Mouse (Mus musculus) erythroid progenitor cell, adult 5-6 weeks (primary cell): ENCODE results near the gene Coro1b. TPM values are rescaled to one million over a fixed set of nuclear protein-coding genes. Genes with fewer than 3 reads are reported as not detected.

Source experiments
- ATAC-seq: replicated peaks from 2 replicates; pipeline ENCODE4 v1.8.0; 2016; ENCODE audit warnings: moderate number of reproducible peaks, mild to moderate bottlenecking, moderate TSS enrichment, inconsistent platforms; ENCODE audit not compliant: poor library complexity, low FRiP score, severe bottlenecking
- total RNA-seq, 2 experiments: library from RNA; stranded (forward) in 1 of 2; stranded (reverse) in 1 of 2; fragments of 150-400 nt in 1 of 2; fragments of 186-747, 209-891 nt in 1 of 2; gene quantifications; 2 replicates each; pipeline versions ENCODE4 v1.2.3 to v1.2.4; 2015 to 2017; ENCODE audit warnings: low replicate concordance in 2 of 2

The Coro1b gene
- total RNA-seq, 2 experiments from 2014 or later = 8.5 to 68.3 TPM

GRCm38 (mm10) chr19:4203148-4203547, 54.7 kb downstream of the Coro1b start:
- no peak for ATAC-seq

Other genes with a start within 250 kb of the Coro1b start
Only the 30 nearest of the 34 such genes appear.
- gene Unc93b1, start 213.4 kb upstream of the Coro1b start, total RNA-seq (2015; ENCODE audit: low replicate concordance) = 28.5 and 29.3 TPM in 2 replicates
- gene Unc93b1, start 213.4 kb upstream of the Coro1b start, total RNA-seq (2017; ENCODE audit: low replicate concordance) = 28.2 and 34.4 TPM in 2 replicates
- 3.6 TPM in 1 of 2 replicates, not detected in the other for gene Aldh3b3, start 190.0 kb upstream of the Coro1b start, total RNA-seq (2015; ENCODE audit: low replicate concordance)
- gene Aldh3b3, start 190.0 kb upstream of the Coro1b start, total RNA-seq (2017; ENCODE audit: low replicate concordance) = not detected in 2 replicates
- 1.3 and 6.5 TPM in 2 replicates for gene Aldh3b2, start 176.3 kb upstream of the Coro1b start, total RNA-seq (2015; ENCODE audit: low replicate concordance)
- gene Aldh3b2, start 176.3 kb upstream of the Coro1b start, total RNA-seq (2017; ENCODE audit: low replicate concordance) = 1.1 and 2.4 TPM in 2 replicates
- gene Acy3, start 162.0 kb upstream of the Coro1b start, total RNA-seq (2015; ENCODE audit: low replicate concordance) = not detected in 2 replicates
- not detected in 2 replicates for gene Acy3, start 162.0 kb upstream of the Coro1b start, total RNA-seq (2017; ENCODE audit: low replicate concordance)
- gene Tbx10, start 155.9 kb upstream of the Coro1b start, total RNA-seq (2015; ENCODE audit: low replicate concordance) = not detected in 2 replicates
- gene Tbx10, start 155.9 kb upstream of the Coro1b start, total RNA-seq (2017; ENCODE audit: low replicate concordance) = not detected in 2 replicates
- not detected in 2 replicates for gene Nudt8, start 148.0 kb upstream of the Coro1b start, total RNA-seq (2015; ENCODE audit: low replicate concordance)
- gene Nudt8, start 148.0 kb upstream of the Coro1b start, total RNA-seq (2017; ENCODE audit: low replicate concordance) = 1.4 TPM in 1 of 2 replicates, not detected in the other
- not detected in 2 replicates for gene Gm49405, start 148.0 kb upstream of the Coro1b start, total RNA-seq (2015; ENCODE audit: low replicate concordance)
- 0.90 TPM in 1 of 2 replicates, not detected in the other for gene Gm49405, start 148.0 kb upstream of the Coro1b start, total RNA-seq (2017; ENCODE audit: low replicate concordance)
- gene Doc2g, start 145.3 kb upstream of the Coro1b start, total RNA-seq (2015; ENCODE audit: low replicate concordance) = 0.42 TPM in 1 of 2 replicates, not detected in the other
- 3.0 TPM in 1 of 2 replicates, not detected in the other for gene Doc2g, start 145.3 kb upstream of the Coro1b start, total RNA-seq (2017; ENCODE audit: low replicate concordance)
- 77.1 and 96.6 TPM in 2 replicates for gene Ndufv1, start 135.8 kb upstream of the Coro1b start, total RNA-seq (2015; ENCODE audit: low replicate concordance)
- 161 and 207 TPM in 2 replicates for gene Ndufv1, start 135.8 kb upstream of the Coro1b start, total RNA-seq (2017; ENCODE audit: low replicate concordance)
- gene Gstp1, start 110.6 kb upstream of the Coro1b start, total RNA-seq (2015; ENCODE audit: low replicate concordance) = 115 and 185 TPM in 2 replicates
- 22.8 and 23.9 TPM in 2 replicates for gene Gstp1, start 110.6 kb upstream of the Coro1b start, total RNA-seq (2017; ENCODE audit: low replicate concordance)
- gene Gstp2, start 102.6 kb upstream of the Coro1b start, total RNA-seq (2015; ENCODE audit: low replicate concordance) = 3.2 TPM in 1 of 2 replicates, not detected in the other
- gene Gstp2, start 102.6 kb upstream of the Coro1b start, total RNA-seq (2017; ENCODE audit: low replicate concordance) = 3.2 TPM in 1 of 2 replicates, not detected in the other
- 8.8 and 15.9 TPM in 2 replicates for gene Gstp3, start 89.0 kb upstream of the Coro1b start, total RNA-seq (2015; ENCODE audit: low replicate concordance)
- 16.8 and 19.8 TPM in 2 replicates for gene Gstp3, start 89.0 kb upstream of the Coro1b start, total RNA-seq (2017; ENCODE audit: low replicate concordance)
- gene Cabp2, start 67.0 kb upstream of the Coro1b start, total RNA-seq (2015; ENCODE audit: low replicate concordance) = not detected in 2 replicates
- gene Cabp2, start 67.0 kb upstream of the Coro1b start, total RNA-seq (2017; ENCODE audit: low replicate concordance) = not detected in 2 replicates
- gene Cdk2ap2, start 51.4 kb upstream of the Coro1b start, total RNA-seq (2015; ENCODE audit: low replicate concordance) = 118 and 124 TPM in 2 replicates
- gene Cdk2ap2, start 51.4 kb upstream of the Coro1b start, total RNA-seq (2017; ENCODE audit: low replicate concordance) = 17.9 and 36.3 TPM in 2 replicates
- 56.6 and 67.1 TPM in 2 replicates for gene Pitpnm1, start 48.6 kb upstream of the Coro1b start, total RNA-seq (2015; ENCODE audit: low replicate concordance)
- gene Pitpnm1, start 48.6 kb upstream of the Coro1b start, total RNA-seq (2017; ENCODE audit: low replicate concordance) = 33.9 and 60.9 TPM in 2 replicates
- gene Aip, start 22.8 kb upstream of the Coro1b start, total RNA-seq (2015; ENCODE audit: low replicate concordance) = 33.5 and 72.1 TPM in 2 replicates
- gene Aip, start 22.8 kb upstream of the Coro1b start, total RNA-seq (2017; ENCODE audit: low replicate concordance) = 41.2 and 41.8 TPM in 2 replicates
- gene Gpr152, start 8.8 kb upstream of the Coro1b start, total RNA-seq (2015; ENCODE audit: low replicate concordance) = 1.1 TPM in 1 of 2 replicates, not detected in the other
- not detected in 2 replicates for gene Gpr152, start 8.8 kb upstream of the Coro1b start, total RNA-seq (2017; ENCODE audit: low replicate concordance)
- not detected in 2 replicates for gene Cabp4, start 4.6 kb upstream of the Coro1b start, total RNA-seq (2015; ENCODE audit: low replicate concordance)
- not detected in 2 replicates for gene Cabp4, start 4.6 kb upstream of the Coro1b start, total RNA-seq (2017; ENCODE audit: low replicate concordance)
- gene Ptprcap, start 5.0 kb downstream of the Coro1b start, total RNA-seq (2015; ENCODE audit: low replicate concordance) = 66.3 and 73.4 TPM in 2 replicates
- 14.4 and 38.8 TPM in 2 replicates for gene Ptprcap, start 5.0 kb downstream of the Coro1b start, total RNA-seq (2017; ENCODE audit: low replicate concordance)
- 39.8 and 52.3 TPM in 2 replicates for gene Rps6kb2, start 14.7 kb downstream of the Coro1b start, total RNA-seq (2015; ENCODE audit: low replicate concordance)
- gene Rps6kb2, start 14.7 kb downstream of the Coro1b start, total RNA-seq (2017; ENCODE audit: low replicate concordance) = 21.4 and 34.8 TPM in 2 replicates
- 0.72 and 2.5 TPM in 2 replicates for gene Carns1, start 26.9 kb downstream of the Coro1b start, total RNA-seq (2015; ENCODE audit: low replicate concordance)
- gene Carns1, start 26.9 kb downstream of the Coro1b start, total RNA-seq (2017; ENCODE audit: low replicate concordance) = 0.13 and 1.5 TPM in 2 replicates
- gene Tbc1d10c, start 42.7 kb downstream of the Coro1b start, total RNA-seq (2015; ENCODE audit: low replicate concordance) = 8.0 and 31.0 TPM in 2 replicates
- 6.2 and 14.2 TPM in 2 replicates for gene Tbc1d10c, start 42.7 kb downstream of the Coro1b start, total RNA-seq (2017; ENCODE audit: low replicate concordance)
- 181 and 188 TPM in 2 replicates for gene Ppp1ca, start 43.4 kb downstream of the Coro1b start, total RNA-seq (2015; ENCODE audit: low replicate concordance)
- gene Ppp1ca, start 43.4 kb downstream of the Coro1b start, total RNA-seq (2017; ENCODE audit: low replicate concordance) = 185 and 268 TPM in 2 replicates
- 44.0 and 54.1 TPM in 2 replicates for gene Rad9a, start 53.0 kb downstream of the Coro1b start, total RNA-seq (2015; ENCODE audit: low replicate concordance)
- gene Rad9a, start 53.0 kb downstream of the Coro1b start, total RNA-seq (2017; ENCODE audit: low replicate concordance) = 27.5 and 41.6 TPM in 2 replicates
- gene Clcf1, start 65.6 kb downstream of the Coro1b start, total RNA-seq (2015; ENCODE audit: low replicate concordance) = not detected in 2 replicates
- 0.15 and 1.2 TPM in 2 replicates for gene Clcf1, start 65.6 kb downstream of the Coro1b start, total RNA-seq (2017; ENCODE audit: low replicate concordance)
- gene AC109138.7, start 65.7 kb downstream of the Coro1b start, total RNA-seq (2015; ENCODE audit: low replicate concordance) = not detected in 2 replicates
- gene AC109138.7, start 65.7 kb downstream of the Coro1b start, total RNA-seq (2017; ENCODE audit: low replicate concordance) = not detected in 2 replicates
- 21.8 and 24.5 TPM in 2 replicates for gene Pold4, start 83.3 kb downstream of the Coro1b start, total RNA-seq (2015; ENCODE audit: low replicate concordance)
- gene Pold4, start 83.3 kb downstream of the Coro1b start, total RNA-seq (2017; ENCODE audit: low replicate concordance) = 5.0 and 16.1 TPM in 2 replicates
- gene Ssh3, start 120.6 kb downstream of the Coro1b start, total RNA-seq (2015; ENCODE audit: low replicate concordance) = 2.2 and 16.8 TPM in 2 replicates
- 0.90 and 5.2 TPM in 2 replicates for gene Ssh3, start 120.6 kb downstream of the Coro1b start, total RNA-seq (2017; ENCODE audit: low replicate concordance)
- 0.72 and 1.3 TPM in 2 replicates for gene Ankrd13d, start 134.5 kb downstream of the Coro1b start, total RNA-seq (2015; ENCODE audit: low replicate concordance)
- gene Ankrd13d, start 134.5 kb downstream of the Coro1b start, total RNA-seq (2017; ENCODE audit: low replicate concordance) = 0.39 TPM in 1 of 2 replicates, not detected in the other
- 71.3 and 72.8 TPM in 2 replicates for gene Grk2, start 157.6 kb downstream of the Coro1b start, total RNA-seq (2015; ENCODE audit: low replicate concordance)
- 40.5 and 47.1 TPM in 2 replicates for gene Grk2, start 157.6 kb downstream of the Coro1b start, total RNA-seq (2017; ENCODE audit: low replicate concordance)